Mouse (Mus musculus): ENCODE results near the gene Prr3.
"Not testable (repeated sequence)": the region's sequence is repeated elsewhere in the genome, so short reads cannot be mapped to it uniquely, and the experiment has no call there.

DNA sequence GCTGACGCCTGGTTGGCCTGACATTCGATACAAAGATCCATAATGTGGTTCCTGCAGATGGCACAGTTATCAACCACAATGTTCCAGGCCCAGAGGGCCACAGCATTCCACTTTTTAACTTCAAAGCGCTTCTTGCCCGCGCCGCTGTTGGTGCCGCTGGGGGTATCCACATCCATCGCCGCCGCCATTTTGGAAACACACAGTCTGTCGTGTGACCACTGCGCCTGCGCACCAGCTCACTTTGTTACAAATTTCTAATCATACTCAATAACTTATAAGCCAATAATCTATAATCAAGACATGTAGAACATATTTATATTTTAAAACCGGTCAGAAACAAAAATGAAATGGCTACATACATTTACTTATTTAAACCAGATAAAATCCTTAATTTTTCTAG lies 44.3 kb downstream of the Prr3 start:
- TF ChIP-seq CTCF (IDR thresholded peaks at IDR 0.05; ENCODE audit: low read depth, low read length); POLR2A (IDR thresholded peaks at IDR 0.05; ENCODE audit: borderline replicate concordance, low read depth, low read length): not testable (repeated sequence)
